Mouse (Mus musculus): ENCODE results near the gene Apoa2. TPM values are rescaled to one million over a fixed set of nuclear protein-coding genes. Genes with fewer than 3 reads are reported as not detected.

Gene Apoa2
- polyA plus RNA-seq, 1 experiment from 2014 or later, result 14.1 TPM

GRCm38 (mm10) chr1:171275144-171275734 is 50.4 kb downstream of the Apoa2 start:
- H3K4me2 ChIP-seq (replicated peaks; ENCODE audit: low read depth), result no peak overlapping the region
- H3K36me3 ChIP-seq (ENCODE audit: control insufficient read depth, insufficient read depth), result peaks cover 66% of the 10 kb centered on the region
- H3K4me1 ChIP-seq (replicated peaks; ENCODE audit: control insufficient read depth, insufficient read depth, low read length), result 0 out of 2 replicates have a peak, but pooled peaks cover 4% of the 10 kb centered on the region
- TF ChIP-seq CTCF (IDR thresholded peaks at IDR 0.05; ENCODE audit: low read depth), result no peak
- no peak overlapping the region for H3K4me3 ChIP-seq (ENCODE audit: low read depth, low read length)
- H3K9me3 ChIP-seq (ENCODE audit: control insufficient read depth), result no peaks in the 10 kb centered on the region
- 86% methylated on average over 11 of the region's 11 CpGs for WGBS
- H3K9ac ChIP-seq (ENCODE audit: low read depth, low read length), result no peak overlapping the region
- H3K27me3 ChIP-seq (replicated peaks; ENCODE audit: control insufficient read depth, insufficient read depth, low read length), result no peaks in the 10 kb centered on the region
- H3K27ac ChIP-seq (ENCODE audit: low read depth, low read length), result no peak overlapping the region
- no peak for ATAC-seq

Other genes with a start within 250 kb of the Apoa2 start
- 1.8 and 3.1 TPM in 2 replicates for gene Fcgr2b, start 248.5 kb upstream of the Apoa2 start, polyA plus RNA-seq (2015; fragmentation: Nextera tagmentation; extraction: Ambion mirVana)
- 2.7 and 3.7 TPM in 2 replicates for gene Fcgr4, start 206.1 kb upstream of the Apoa2 start, polyA plus RNA-seq (2015; fragmentation: Nextera tagmentation; extraction: Ambion mirVana)
- gene Fcgr3, start 160.1 kb upstream of the Apoa2 start, polyA plus RNA-seq (2015; fragmentation: Nextera tagmentation; extraction: Ambion mirVana), result 13.9 and 15.8 TPM in 2 replicates
- 1.9 and 2.9 TPM in 2 replicates for gene Cfap126, start 111.1 kb upstream of the Apoa2 start, polyA plus RNA-seq (2015; fragmentation: Nextera tagmentation; extraction: Ambion mirVana)
- gene Sdhc, start 74.5 kb upstream of the Apoa2 start, polyA plus RNA-seq (2015; fragmentation: Nextera tagmentation; extraction: Ambion mirVana), result 439 and 453 TPM in 2 replicates
- 0.80 and 1.1 TPM in 2 replicates for gene Mpz, start 74.3 kb upstream of the Apoa2 start, polyA plus RNA-seq (2015; fragmentation: Nextera tagmentation; extraction: Ambion mirVana)
- gene Pcp4l1, start 28.8 kb upstream of the Apoa2 start, polyA plus RNA-seq (2015; fragmentation: Nextera tagmentation; extraction: Ambion mirVana), result 29.1 and 29.9 TPM in 2 replicates
- gene Nr1i3, start 11.1 kb upstream of the Apoa2 start, polyA plus RNA-seq (2015; fragmentation: Nextera tagmentation; extraction: Ambion mirVana), result 30.9 and 38.9 TPM in 2 replicates
- 14.7 and 16.5 TPM in 2 replicates for gene Tomm40l, start 2.5 kb upstream of the Apoa2 start, polyA plus RNA-seq (2015; fragmentation: Nextera tagmentation; extraction: Ambion mirVana)
- gene Fcer1g, start 9.3 kb downstream of the Apoa2 start, polyA plus RNA-seq (2015; fragmentation: Nextera tagmentation; extraction: Ambion mirVana), result 47.7 and 54.0 TPM in 2 replicates
- 2.0 and 2.8 TPM in 2 replicates for gene Adamts4, start 25.4 kb downstream of the Apoa2 start, polyA plus RNA-seq (2015; fragmentation: Nextera tagmentation; extraction: Ambion mirVana)
- gene Ndufs2, start 26.3 kb downstream of the Apoa2 start, polyA plus RNA-seq (2015; fragmentation: Nextera tagmentation; extraction: Ambion mirVana), result 249 and 255 TPM in 2 replicates
- 27.0 and 27.4 TPM in 2 replicates for gene B4galt3, start 45.3 kb downstream of the Apoa2 start, polyA plus RNA-seq (2015; fragmentation: Nextera tagmentation; extraction: Ambion mirVana)
- 11.4 and 12.8 TPM in 2 replicates for gene Ppox, start 56.1 kb downstream of the Apoa2 start, polyA plus RNA-seq (2015; fragmentation: Nextera tagmentation; extraction: Ambion mirVana)
- 20.4 and 21.7 TPM in 2 replicates for gene Usp21, start 62.9 kb downstream of the Apoa2 start, polyA plus RNA-seq (2015; fragmentation: Nextera tagmentation; extraction: Ambion mirVana)
- 117 TPM in 2 replicates for gene Ufc1, start 70.0 kb downstream of the Apoa2 start, polyA plus RNA-seq (2015; fragmentation: Nextera tagmentation; extraction: Ambion mirVana)
- gene Dedd, start 104.1 kb downstream of the Apoa2 start, polyA plus RNA-seq (2015; fragmentation: Nextera tagmentation; extraction: Ambion mirVana), result 28.1 and 29.9 TPM in 2 replicates
- 60.1 and 66.5 TPM in 2 replicates for gene Nit1, start 120.6 kb downstream of the Apoa2 start, polyA plus RNA-seq (2015; fragmentation: Nextera tagmentation; extraction: Ambion mirVana)
- gene Pfdn2, start 120.6 kb downstream of the Apoa2 start, polyA plus RNA-seq (2015; fragmentation: Nextera tagmentation; extraction: Ambion mirVana), result 69.5 and 73.1 TPM in 2 replicates
- 0.48 and 0.82 TPM in 2 replicates for gene Klhdc9, start 135.7 kb downstream of the Apoa2 start, polyA plus RNA-seq (2015; fragmentation: Nextera tagmentation; extraction: Ambion mirVana)
- 0.38 and 0.48 TPM in 2 replicates for gene Nectin4, start 145.0 kb downstream of the Apoa2 start, polyA plus RNA-seq (2015; fragmentation: Nextera tagmentation; extraction: Ambion mirVana)
- gene Arhgap30, start 163.9 kb downstream of the Apoa2 start, polyA plus RNA-seq (2015; fragmentation: Nextera tagmentation; extraction: Ambion mirVana), result 1.3 TPM in 2 replicates
- 35.1 and 36.5 TPM in 2 replicates for gene Usf1, start 186.3 kb downstream of the Apoa2 start, polyA plus RNA-seq (2015; fragmentation: Nextera tagmentation; extraction: Ambion mirVana)
- gene Tstd1, start 193.8 kb downstream of the Apoa2 start, polyA plus RNA-seq (2015; fragmentation: Nextera tagmentation; extraction: Ambion mirVana), result 1.7 and 2.8 TPM in 2 replicates
- gene F11r, start 212.5 kb downstream of the Apoa2 start, polyA plus RNA-seq (2015; fragmentation: Nextera tagmentation; extraction: Ambion mirVana), result 72.5 and 83.1 TPM in 2 replicates